Mouse (Mus musculus) 3T3-L1 (cell line): Measurements from ENCODE around the gene Filip1l.

Source experiments
- DNase-seq: peaks from one replicate; pipeline ENCODE4 v3.0.0-alpha.2; 2015; ENCODE audit warnings: low read depth, low spot score

The Filip1l gene

DNA sequence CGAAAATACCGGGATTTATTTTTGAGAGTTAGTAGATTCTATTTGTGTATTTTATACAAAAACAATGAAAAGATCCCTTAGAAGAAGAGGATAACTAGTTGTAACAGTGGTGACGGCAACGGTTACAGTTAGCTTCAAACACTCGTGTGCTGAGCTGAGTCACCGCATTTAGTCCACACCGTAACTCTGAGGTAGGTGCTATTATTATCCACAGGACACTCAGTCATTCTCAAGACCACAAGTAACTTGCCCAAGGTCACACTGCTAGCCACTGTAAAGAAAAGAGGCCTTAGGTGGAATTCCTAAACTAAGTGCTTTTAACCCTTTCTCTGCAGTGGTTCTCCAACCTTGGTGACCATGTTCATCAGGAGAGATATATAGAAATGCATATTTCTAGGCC, 174.0 kb downstream of the Filip1l start:
- peak; percentile 64 for DNase-seq

DNA sequence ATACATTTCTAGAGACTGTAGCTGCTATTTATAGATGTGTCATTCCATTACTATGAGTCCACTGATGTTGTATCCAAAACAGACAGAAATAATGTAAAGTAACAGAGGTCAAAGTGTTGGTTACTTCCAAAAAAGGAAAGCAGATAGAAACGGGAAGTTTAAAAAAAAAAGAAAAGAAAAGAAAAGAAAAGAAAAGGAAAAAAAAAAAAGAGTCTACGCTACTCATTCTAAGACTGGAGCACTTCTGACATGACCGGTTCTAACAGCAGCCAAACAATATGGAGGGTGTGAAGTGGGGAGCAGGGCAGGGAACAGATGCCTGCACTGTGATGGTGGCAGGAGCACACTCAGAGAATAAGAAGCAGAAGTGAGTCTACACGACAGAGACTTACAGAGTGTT, 175.6 kb downstream of the Filip1l start:
- DNase-seq, result peak; percentile 77

DNA sequence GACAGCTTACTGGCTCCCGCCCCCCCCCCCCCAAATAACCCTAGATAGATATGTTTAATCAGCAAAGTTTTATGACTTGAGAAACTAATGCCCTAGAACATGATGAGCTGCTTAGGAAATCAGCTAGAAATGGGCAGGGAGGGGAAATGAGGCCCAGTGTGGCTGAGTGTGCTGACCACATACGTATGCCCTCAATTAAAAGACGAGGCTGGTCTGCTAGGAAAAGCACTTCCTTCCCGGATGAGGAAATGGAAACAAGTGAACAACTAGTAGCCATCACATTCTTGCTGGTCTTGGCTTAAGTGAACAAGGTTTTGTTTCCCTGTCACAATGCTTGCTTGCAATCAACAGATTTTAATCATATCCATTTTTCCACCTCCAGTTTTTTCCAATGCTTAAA, 177.7 kb downstream of the Filip1l start:
- DNase-seq, result peak; percentile 40

DNA sequence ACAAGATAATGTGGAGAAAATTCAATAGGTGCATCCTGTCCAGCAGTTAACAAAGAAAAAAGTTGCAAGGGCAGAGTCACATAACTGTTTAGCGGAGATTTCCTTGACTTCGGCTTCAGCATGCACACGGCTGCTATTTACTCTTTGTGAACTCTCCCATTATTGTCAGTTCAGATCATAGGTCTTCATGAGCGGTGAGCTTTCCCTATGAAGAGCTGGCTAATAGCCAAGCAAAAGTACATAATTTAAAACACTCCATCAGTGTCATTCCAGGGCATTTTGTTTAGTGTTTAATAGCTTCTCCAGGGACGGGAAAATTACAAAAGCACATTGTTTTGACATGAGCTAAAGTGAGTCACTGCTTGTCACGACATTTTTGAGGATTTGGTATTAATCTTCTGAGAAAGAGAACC, 179.2 kb downstream of the Filip1l start:
- peak; percentile 90 for DNase-seq

DNA sequence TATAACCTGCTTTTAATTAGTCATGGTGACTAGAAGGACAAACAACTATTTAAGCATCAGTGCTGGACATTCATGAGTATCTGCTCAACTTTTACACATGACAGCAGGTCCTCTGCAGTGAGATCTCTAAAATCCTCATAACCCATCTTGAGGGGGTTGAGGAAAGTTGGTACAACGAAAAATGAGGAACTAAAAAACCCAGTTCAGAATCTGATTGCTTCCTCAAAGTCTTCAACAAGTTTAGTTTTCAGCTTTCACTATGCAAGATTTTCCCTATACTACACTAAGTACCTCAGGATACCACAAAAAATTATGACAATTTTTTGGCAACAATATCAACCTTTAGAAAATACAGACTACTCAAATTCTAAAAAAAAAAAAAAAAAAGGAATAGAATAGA, 181.5 kb downstream of the Filip1l start:
- DNase-seq, result no peak

DNA sequence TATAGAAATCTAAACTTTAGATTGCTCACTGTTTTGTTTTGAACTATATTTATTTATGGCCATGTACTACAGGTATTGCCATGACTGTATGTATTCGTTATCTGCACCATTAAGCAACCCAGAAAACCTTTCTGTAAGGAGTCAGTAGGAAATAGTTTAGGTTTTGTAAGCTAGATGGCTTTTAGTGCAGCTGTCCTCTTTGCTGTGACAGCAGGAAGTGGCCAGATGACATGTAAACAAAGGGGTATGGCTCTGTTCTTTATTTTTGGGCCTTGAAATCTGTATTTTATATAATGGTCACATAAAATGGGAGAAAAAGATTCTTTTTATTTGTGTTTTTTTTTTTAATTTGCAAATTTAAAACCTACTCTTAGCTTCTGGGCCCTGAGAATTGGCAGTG, 181.9 kb downstream of the Filip1l start:
- DNase-seq, result no peak

DNA sequence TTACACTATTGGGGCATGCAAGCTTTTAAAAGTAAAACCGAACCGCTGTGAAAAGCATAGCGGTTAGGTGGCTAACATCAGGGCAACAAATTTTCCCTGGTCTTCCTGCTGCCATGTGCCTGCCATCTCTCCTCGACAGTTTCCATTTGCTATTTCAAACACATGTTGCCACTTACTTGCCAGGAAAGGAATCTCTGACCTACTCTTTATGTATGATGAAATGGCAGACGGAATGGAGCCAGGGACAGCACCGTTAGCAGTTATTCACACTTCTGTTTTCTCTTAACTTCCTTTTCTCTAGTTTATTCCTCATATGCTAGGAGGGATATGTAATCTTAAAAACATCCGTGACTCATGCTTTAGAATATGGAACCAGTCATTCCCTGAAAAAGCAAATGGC, 183.6 kb downstream of the Filip1l start:
- DNase-seq, result peak; percentile 96

DNA sequence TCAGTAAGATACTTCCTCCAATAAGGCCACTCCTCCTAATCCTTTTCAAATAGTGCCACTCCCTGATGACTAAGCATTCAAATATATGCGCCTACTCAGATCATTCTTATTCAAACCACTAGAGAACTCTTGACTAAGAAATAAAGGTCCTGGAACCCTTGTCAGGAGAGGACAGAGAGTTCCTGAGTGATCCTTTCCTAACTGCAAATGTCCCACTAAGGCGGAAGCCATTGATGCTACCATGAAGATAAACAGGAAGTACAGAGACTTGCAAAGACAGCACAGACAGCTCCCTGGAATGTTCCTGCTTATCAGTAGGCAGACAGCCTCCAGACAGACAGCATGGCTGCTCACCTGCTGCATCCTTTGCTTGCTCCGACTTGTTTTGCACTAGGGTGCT, 190.3 kb downstream of the Filip1l start:
- DNase-seq, result no peak

DNA sequence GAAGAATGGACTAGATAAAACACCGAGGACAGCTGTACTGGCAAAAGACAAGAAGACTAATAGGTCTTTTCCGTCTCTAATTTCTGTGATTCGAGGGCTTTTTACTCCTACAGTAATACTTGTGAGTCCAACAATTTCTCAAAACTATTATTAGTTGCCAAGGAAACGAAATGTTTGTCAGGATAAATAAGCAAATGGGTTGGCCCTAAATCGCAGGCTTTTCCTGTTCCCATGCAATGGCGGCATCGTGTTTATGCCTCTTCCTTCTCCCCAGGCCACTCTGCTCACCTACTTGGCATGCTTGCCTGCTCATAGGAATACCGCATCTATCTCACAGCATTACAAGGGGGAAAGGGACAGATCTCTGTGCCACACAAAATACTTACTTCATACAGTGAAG, 191.5 kb downstream of the Filip1l start:
- no peak for DNase-seq

DNA sequence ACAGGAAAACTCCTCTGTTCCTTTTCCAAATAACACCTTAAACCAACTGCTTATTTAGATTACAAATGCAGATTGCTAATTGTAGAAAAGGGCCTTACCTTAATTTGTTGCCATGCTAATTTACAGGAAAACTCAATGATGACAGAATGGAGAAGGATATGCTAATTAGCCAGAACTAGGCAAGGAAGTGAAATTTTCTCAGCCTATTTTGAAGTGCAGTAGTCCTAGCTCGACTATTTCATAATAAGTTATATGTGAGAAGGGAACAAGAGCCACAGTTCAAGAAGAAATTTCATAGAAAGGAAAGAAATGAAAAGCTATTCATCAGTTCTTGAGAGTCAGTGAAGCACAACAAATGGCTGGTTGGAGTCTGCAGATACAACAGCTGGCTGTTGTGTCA, 193.5 kb downstream of the Filip1l start:
- DNase-seq, result no peak

DNA sequence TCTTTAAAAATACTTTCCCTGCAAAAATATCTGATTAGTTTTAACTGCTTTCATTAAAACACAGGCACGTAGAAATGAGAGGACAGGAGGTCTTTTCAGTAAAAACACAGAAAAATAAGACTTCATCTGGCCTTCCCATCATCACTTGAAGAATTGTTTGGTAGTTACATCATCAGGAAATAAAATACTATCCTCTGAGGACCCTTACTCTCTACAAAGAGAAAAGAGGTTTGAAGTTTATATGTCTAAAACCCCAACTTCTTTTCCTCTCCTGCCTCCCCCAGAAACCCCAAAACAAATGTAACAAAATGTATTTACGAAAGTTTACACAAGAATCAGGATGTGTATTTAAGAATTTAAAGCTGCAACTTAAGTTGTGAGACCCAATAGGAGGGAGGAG, 195.7 kb downstream of the Filip1l start:
- DNase-seq, result no peak

DNA sequence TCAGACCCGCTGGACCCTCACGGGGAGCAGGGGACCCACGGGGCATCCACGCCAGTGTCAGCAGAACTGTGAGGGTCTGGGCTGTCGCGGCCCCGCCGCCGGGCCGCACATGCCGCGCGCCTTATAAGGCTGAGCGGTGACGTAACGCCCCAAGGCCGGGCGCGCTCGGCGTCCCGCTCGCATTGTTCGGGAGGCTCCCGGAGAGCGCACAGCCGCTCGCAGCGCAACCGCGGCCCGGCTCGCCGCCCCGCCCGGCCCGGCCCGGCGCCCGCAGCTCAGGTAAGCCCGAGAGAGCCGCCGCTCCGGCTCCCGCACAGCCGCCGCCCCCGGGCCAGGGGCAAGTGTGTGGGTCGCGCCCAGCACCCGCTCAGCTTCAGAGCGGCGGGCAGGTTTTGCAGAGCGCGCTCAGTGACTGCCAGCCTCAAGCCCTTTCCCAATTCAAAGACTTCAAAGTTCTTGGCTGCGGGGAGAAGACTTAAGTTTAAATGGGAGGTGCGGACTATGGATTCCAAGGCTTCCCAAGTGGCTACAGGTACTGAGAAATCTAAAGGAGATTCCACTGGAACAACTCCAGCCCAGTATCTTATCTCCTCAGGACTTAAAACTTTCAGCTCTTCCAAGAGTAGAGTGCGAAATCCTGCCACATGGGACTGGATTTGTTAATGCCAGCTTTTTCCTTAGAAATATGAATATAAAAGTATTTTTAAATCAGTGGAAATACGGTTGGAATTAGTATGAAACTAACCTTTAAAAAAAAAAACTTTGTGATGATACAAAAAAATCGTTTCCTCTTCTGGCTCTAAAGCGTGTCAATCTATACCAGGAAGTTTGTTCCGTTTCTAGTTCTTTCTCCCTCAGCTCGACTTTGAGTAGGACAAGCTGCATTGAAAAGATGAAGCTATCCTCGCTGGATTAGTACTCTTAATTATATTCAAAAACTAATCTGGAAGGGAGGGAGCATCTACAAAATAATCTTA, 196.5 kb downstream of the Filip1l start:
- DNase-seq, result peak; percentile 76

DNA sequence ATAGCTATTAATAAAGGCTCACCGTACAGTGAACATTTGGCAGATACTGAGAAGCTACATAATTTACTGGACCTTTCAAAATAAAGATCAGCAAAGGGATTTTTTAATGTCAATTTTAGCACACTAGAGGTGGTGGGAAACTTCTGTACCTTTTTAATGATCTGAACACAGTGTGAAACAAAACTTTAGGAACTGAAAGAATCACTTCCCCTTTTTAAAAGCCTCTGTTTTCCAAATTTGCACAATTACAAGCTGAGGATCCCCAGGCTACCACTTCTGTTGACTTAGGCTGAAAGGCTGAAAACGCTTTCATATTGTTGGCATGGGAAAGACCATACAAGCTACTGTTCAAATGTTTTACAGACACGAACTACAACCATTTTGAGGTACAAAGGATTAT, 197.2 kb downstream of the Filip1l start:
- no peak for DNase-seq

DNA sequence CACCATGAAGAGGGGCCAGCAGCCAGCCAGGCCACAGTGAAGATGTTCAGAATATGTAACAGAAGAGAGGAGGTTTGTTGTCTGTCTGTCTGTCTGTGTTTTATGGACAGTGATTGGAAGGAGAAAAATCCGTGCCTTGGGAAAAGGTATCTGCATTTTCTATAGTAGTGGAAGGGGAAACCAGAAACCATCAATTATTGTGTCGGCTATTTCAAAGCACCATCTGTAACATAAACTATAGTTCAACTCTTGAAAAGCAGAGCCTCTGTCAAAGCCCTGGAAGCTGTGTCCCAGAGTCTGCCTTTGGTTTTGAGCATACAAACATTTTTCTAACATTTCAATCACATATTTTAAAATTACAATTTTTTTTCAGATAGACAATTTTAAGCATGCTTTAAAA, 197.9 kb downstream of the Filip1l start:
- DNase-seq, result no peak

DNA sequence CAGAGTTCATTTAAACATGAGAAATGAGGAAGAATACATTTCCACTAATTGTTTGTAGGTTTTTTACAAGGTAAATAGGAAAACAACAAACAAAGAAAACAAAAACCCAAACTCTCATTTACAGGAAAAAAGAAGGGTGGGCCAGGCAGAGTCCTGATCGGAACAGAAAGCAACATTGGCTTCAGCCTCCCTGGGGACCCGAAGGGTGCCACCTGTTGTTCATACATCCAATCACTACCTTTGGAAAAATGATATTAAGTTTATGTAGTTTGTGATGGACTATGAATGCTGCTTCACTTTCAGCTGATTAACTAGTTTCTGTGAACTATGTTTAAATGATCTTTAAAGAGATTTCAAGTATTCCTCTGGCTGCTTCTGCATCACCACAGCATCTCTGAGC, 198.7 kb downstream of the Filip1l start:
- peak; percentile 64 for DNase-seq

DNA sequence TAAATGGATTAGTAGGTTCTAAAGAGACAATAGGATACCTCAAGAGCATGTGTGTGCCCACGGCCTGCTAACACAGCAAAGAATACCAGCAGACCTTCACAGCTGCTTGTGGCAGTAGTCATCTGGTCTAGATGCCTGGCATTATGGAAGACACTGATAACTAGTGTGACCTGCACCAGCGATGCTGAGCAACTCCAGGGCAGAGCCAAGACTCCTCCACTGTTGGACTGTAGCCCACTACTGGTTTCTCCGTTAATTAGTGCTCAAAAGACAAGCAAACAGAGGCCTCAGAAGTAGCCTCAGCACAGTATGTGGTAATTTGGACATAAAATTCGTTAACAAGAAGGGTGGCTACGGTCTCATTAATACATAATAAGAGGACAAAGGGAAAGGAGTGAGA, 199.8 kb downstream of the Filip1l start:
- DNase-seq, result no peak

DNA sequence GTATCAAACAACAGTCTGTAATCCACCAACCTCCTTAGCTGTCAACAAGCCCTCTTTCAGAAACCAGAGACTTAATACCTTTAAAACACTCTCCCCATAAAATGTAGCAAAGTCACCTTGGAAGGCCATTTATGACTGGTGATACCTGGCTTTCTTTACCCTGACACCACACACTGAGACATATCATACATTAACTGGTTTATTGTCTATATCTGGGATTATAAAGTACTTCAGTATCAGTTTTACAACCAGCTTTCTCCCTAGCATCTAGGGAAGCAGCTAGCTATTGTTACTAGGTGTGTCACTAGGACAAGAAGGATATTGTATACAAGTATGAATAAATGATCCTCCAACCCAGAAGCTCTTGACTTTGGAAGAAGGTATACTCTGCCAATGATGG, 200.3 kb downstream of the Filip1l start:
- no peak for DNase-seq

DNA sequence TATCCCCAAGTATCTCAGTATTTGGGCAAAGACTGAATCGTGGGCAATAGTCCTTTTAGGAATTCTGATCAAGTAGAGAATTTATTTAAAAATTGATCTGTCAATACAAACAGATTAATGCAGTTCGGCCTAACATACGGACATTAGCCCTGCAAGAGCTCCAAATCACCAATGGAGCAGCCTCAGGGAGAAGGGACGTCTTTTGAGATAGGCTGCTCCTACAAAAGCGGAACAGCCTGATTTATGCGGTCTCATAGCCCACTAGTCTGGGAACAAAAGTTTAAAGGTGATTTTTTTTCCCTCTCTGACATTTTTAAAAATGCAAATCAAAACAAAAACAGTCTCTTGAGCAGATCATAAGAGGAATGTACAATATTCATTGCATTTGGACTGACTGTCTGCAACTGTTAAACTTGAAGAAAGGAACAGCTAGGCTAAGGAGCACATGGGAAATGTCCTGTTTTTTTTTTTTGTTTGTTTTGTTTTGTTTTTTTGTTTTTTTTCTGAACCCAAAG, 202.1 kb downstream of the Filip1l start:
- DNase-seq, result no peak

DNA sequence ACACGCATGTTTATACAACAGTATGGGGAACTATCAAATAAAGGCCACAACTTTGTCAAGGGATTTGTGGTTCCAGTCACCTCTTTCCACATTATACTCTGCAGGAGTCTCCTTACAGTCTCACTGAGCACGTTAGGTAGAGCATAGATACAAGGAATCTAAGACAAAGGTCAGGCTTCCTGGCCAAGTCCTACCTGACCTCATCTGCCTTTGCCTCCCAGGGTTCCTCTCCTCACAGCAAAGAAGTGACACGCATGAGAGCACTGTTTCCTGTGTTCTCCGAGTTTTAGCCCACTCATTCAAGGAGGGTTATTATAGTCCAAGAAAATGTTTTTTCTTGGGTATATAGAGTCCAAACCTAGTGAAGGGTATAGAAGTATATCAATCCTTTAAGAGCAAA, 202.8 kb downstream of the Filip1l start:
- DNase-seq, result no peak

DNA sequence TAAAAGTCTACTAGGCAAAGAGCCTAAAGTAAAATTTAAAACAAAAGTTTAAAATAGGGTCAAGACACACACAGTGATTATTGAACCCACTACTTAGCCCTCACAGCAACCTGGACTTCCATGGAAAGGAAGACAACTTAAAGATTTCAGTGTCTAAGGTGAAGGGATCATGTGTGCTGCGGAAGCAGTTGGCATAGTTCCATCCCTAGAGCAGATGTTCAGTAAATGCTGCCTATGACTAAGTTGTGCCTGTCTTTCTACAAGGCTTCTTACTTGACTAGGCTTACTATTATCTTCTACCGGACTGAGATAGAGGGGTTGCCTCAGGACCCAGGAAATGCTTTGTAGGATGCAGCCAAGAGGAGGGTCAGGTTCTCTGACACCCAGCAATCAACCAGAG, 203.4 kb downstream of the Filip1l start:
- peak; percentile 71 for DNase-seq

DNA sequence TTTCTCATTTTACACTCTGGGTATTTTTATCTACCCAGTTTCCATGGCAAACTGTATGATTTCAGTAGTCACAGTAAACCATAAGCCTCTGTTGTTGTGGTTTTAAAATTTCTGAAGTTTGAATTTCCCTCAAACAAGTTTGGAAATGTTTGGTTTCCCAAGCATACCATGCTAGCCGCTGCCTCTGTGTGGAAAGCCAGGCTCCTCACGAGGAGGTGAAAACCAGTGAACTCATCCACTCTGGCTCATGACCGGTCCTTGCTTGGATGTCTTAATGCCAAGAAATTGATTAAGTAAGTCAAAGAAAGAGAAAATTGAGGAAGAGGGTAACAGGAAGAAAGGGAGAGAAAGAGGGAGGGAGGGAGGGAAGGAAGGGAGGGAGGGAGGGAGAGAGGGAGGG, 205.4 kb downstream of the Filip1l start:
- no peak for DNase-seq

DNA sequence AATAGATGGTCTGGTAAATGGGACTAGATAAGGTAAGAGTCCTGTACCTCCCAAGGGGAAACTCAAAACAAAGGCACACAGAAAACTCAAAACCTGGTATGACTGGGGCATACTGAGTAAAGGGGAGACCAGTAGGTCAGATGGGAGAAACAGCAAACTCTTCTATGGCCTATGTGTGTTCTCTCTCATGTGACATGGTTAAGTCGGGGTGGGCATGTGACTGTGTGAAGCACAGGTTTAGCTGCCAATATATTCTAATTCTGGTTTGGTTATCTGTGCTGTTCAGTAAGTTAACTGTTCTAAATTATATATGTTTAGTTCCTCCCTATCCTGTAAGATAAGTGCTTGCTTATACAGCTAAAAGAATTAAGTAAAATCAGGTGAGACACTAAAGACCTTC, 207.3 kb downstream of the Filip1l start:
- no peak for DNase-seq

DNA sequence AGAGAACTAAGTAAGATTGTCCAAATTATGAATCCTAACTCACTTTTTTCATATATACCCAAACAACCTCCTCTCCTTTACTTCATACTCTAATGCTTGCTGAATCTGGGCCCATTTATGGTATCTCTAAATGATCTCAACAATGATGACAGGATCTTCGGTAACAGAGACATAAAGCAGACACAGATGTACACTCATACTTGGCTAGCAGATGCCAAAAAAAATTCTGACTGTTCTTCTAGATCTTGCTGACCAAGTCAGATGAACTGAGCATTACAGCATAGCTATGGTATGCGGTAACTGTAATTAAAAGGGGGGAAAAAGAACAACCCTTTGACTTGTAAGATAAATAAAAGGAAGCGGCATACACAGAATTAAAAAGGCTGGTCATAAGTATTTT, 210.6 kb downstream of the Filip1l start:
- DNase-seq, result peak; percentile 94
